Mouse (Mus musculus) kidney, postnatal 36 days (tissue): ENCODE data around the gene Rsbn1.

Source experiments
- DNase-seq, 2 experiments: peaks; one replicate each; pipeline ENCODE4 v3.0.0; 2021 to 2022; ENCODE audit warnings: mixed read lengths in 2 of 2

The Rsbn1 gene

DNA sequence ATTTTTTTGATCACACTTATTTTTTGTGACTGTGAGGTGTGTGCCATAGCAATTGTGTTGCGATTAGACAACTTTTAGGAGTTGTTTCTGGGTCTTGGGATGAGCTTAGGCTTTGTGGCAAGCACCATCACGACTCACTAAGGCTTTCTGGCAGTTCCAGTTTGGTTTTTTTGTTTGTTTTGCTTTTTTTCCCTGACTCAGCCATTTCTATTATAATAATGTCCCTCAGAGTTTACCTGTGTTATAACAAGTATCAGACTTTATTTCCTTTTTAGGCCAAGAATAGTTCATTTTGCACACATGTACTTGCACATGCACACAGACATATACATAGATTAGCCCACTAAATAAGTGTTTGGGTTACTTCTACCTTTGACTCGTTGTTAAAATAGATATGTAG lies 46.7 kb downstream of the Rsbn1 start:
- no peak for DNase-seq

DNA sequence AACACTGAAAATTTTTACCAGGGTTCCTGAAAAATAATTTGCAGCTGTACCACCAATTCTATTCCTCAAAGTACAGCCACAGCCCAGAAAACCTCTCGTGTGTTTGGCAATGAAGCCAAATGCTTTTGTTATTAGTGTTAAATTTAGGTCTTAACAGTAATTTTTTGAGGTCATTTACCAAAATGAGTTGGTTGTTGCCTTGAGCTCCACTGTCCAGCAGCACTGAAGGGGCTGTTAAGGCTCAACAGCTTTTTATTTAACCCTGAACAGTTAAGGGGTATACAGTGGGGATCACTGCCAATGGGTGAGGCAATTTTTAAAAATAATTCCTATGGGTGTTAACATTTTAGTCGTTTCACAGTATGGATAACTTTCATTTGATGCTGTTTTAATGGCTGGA lies 53.3 kb downstream of the Rsbn1 start:
- no peak for DNase-seq

DNA sequence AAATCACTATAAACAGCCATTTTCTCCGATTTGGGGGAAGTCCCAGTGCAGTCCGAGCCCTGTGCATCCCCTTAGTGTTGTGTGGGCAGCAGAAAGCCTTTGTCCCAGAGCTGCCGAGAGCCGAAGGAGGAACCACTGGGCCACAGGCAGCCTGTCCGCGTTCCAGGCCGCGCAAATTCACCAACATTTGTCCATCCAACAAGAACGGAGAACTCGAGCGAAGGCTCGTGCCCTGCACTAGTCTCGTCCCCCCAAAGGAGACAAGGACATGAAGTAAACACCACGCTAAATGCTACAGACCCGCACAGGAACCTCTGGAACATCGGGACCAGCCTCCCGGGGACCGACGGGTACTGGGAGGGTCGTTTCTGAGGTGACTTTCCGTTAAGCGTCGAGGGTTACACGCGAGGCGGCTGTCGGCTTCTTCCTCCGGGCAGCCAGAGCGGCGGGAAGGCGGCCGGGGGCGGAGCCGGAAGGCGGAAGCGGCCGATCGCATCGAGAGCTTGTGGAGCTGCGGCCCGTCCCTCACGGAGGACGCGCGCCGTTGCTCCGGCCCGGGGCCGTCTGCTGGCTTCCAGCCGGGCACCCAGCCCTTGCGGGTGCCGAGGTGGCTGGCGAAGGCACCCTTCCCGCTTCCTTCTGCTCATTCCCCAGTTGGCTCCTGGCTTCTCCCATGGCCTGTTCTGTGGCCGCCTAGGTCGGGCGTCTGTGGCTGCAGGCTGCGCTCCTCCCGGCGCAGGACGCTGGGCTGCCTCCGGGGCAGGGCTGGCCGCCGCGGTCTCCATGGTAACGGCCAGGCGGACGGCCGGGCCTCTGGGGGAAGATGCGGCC lies 54.2 kb downstream of the Rsbn1 start, which contains the start of gene Phtf1:
Phtf1 (plus strand) TSS at position 250 of the 831 bp plus-strand sequence.
- peak; percentile 85 to 93 for DNase-seq

DNA sequence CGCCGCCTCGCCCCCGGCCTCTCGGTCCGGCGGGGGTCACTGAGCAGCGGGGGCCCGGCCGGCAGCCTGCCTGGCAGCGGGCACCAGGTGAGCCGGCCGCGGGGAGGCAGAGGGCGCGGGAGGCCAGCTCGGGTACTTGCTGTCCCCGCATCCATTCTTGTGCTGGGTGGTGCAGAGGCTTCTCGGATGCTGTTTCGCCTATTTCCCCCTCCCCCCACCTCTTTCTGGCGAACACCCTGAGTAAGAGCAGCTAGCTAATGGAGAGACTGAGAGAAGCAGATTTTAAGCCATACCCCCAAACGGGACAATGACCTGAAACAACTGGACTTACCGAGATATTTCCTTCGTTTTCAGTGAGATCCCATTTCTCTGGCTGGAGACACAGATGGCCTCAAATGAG lies 54.8 kb downstream of the Rsbn1 start:
- peak in 1 of 2 experiments; percentile 19 for DNase-seq

DNA sequence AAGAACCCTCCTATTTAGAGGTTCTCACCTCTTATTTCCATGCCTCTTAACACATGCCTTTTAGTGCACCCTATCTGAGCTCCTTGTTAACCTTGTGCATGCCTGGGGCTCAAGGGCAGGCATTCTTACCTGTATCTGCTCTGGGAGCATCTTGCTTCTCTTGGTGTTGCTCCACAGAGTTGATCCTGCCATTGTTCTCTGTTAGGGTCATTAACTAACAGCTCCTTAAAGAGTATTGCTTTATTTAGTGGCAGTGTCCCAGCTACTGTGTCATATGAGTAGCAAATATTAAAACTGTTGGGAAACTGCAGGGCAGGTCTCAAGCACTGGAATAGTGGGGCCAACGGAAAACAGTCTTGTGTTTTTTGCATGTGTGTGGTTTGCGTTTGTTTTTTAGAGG lies 57.2 kb downstream of the Rsbn1 start:
- DNase-seq: no peak

DNA sequence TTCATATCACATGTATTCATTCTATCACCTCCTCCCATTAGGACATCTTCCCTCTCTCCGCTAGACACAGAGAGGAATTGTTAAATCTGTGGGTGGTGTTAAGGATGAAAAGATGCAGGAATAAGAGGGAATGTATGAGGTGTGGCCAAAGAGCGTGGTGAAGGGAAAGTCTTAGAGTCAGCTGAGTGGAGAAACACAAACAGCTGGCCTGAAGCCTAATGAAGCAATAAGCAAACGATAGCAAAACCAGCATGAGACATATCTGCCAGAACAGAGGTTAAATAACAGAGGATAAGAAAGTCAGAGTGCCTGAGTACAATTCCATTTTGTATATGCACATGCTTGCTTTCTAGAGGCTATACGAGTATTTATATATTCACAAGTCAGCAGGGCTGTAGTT lies 70.6 kb downstream of the Rsbn1 start:
- DNase-seq: no peak

DNA sequence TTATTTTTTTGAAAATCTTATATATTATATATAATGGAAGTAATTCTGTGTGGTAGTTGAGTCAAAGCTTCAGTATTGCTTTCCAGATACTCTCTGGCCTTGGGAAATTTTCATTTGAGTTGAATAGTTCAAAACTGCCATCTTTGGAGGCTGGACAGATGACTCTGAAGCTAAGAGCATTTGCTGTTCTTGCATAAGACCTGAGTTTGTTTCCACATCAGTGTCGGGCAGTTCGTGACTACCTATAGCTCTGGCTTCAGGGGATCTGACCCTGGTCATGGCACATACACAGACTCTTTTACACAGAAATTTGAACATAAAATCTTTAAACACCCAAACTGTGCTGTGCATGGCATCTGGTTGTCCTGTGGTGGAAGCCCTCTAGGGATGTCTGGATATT lies 71.3 kb downstream of the Rsbn1 start:
- no peak for DNase-seq

DNA sequence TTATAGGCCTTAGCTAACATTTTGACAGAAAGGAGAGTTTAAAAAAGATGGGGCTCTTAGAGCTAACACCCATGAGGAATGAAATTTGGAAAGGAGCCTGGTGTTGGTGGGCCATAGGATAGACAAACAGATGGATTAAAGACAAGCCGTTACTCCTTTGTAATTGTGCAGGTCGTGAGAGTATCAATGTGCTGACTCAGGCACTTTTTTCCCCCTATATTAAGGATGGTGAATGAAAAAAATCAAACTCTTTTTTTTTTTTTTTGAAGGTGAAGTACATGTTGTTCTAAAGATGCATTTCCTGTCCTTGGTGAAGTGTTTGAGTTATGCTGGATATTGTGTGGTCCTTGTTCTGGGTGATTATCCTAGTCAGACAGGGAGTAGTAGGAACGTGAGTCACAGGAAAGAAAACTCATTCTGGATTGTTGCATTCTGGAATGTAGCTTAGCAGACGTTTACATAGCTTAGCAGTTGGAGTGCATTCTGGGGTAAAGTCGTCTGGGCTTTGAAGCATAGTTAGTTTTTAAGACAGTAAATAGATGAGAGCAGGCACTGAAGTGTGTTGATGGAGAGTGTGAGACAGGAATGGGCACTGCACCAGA lies 74.0 kb downstream of the Rsbn1 start:
- DNase-seq: no peak

DNA sequence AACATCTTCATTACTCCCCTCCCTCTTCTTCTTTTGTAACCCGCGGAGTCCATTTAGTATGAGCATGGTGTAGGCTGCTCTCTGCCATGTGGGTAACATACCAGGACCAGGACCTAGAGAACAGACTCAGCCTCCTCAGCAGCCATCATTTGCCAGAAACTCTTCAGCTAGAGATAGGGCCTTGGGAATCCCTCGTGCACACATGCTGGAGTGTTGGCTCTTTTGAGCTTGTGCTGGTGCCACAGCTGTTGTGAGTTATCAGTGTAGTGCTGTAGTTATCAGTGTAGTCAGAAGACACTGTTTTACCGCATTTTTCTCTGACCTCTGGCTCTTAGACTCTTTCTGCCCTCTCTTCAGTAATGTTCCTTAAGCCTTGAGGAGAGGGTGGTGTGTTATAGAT lies 75.4 kb downstream of the Rsbn1 start:
- DNase-seq: no peak

DNA sequence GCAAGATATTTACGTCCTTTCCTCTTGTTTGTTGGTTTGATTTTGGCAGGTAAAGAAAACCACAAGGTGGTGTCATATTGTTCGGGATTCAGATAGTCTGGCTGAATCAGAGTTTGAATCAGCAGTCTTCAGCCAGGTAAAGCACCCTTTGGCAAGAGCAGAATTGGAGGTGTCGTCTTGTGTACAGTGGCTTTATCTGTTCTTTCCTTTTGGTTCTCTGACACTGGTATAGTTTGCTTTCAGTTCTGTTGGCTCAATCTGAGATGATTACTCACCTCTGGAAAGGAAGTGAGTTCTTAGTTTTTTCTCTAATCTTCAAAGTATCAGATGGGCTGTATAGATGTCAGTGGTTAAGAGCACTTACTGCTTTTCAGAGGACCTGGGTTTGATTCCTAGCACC lies 77.4 kb downstream of the Rsbn1 start:
- DNase-seq: no peak

DNA sequence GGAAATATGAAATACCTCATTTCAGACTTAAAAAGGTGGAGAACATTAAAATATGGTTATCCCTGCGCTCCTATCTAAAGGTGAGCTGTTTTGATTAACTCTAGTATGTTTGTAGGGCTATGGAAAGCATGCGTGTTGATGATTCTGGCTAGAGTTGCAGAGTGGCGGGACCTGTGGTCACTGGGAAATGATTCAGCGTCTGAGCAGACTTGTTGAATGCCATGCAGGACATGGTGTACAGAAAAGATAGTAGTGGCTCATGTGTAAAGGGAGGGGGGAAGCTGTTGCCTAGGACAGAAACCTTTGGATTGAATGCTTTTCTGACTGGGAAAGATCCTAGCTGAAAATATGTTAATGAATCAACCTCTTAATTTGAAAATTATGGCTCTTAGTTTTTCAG lies 84.8 kb downstream of the Rsbn1 start:
- DNase-seq: no peak

DNA sequence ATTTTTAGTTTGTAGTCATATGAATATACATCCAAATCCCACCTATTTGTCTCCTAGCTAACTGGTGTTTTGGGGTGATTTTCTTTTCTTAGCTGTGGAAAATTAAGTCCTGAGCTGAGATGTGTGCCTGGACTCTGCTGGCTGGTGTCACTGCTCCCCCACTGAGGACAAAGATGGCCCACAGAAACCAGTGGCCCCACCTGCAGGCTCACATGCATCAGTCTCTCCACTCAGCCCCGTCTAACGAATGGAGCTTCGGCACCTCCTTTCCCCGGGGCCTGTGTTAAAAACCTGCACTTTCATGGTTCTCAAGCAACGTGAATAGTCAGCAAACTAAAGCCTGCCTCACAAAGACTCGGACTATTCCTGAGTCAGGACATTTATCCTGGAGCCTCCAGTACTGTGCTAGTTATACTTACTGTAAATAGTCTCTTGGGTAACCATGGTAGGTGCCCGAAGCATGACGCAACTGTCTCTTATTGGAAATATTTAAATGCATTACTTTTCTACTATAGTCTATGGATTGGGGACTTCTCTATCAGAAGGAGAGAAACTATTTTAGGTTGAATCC lies 93.1 kb downstream of the Rsbn1 start:
- no peak for DNase-seq

DNA sequence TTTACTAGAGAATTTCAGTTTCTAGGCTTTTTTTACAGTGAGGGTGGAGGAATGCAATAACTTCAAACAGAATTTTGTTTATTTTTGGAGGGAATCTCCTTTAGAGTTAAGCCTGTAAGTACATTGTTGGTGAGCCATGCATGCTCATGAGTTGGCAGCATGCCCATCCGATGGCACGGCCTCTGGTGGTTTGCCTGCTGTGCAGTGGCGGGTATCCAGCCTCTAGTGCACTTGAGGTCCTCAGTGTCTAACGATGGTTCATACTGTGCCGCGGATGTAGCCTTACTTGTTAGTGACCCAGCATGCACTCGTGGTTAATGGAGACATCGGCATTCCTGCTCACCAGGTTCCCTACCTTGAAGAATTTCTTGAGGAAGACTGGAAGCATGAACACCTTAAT lies 93.6 kb downstream of the Rsbn1 start:
- peak; percentile 11 to 53 for DNase-seq

DNA sequence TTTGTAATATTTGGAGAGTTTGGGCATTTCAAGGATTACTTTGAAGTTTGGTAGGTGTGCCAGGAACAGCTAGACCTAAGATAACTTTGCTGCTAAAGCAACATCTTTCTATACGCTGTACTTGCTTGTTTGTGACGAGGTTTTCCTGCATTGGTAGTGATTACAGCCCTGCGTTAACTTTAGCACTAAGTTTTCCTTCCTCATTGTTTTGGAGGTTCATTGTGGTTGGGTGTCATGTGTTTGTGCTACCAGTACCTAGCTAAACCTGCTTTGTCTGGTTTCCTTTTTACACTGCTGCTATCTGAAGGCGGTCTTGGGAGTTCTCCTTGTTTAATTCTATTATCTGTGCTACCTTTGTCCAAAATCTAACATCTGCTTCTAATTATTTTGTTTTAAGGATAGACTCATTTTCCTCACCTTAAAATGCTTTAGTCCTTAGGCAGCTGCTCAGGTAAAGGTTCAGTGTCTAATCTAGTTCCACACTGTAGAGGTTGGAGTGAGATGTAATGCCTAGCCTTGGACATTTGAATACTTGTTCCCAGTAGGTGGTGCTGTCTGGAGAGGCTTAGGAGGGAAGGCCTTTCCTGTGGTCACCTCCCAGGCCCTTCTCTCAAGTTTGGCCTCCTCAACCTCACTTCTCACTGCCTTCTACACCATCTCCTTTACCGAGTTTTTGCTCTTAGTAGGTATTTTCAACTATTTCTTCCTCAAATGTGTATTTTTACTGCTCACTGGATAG lies 96.2 kb downstream of the Rsbn1 start:
- DNase-seq: no peak

DNA sequence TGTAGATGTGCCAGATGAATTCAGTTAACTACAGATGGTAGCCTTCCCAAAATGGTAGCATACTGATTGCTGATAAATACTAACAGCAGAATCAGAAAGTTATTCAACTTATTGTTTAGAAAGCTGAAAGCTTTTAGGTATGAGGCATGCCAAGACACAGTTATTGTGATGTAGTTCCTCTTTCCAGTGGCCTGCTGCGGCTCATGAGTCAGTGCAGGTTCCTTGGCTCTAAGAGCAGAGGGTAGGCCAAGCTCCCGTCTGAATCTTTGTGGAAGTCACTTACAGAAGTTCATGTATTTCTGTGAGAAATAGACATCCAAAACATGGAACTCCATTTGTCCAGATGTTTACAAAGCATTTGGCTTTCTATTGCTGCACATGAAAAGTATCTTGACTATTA lies 98.1 kb downstream of the Rsbn1 start:
- DNase-seq: no peak
